Mouse (Mus musculus): ENCODE measurements around the gene Plin5.

DNA sequence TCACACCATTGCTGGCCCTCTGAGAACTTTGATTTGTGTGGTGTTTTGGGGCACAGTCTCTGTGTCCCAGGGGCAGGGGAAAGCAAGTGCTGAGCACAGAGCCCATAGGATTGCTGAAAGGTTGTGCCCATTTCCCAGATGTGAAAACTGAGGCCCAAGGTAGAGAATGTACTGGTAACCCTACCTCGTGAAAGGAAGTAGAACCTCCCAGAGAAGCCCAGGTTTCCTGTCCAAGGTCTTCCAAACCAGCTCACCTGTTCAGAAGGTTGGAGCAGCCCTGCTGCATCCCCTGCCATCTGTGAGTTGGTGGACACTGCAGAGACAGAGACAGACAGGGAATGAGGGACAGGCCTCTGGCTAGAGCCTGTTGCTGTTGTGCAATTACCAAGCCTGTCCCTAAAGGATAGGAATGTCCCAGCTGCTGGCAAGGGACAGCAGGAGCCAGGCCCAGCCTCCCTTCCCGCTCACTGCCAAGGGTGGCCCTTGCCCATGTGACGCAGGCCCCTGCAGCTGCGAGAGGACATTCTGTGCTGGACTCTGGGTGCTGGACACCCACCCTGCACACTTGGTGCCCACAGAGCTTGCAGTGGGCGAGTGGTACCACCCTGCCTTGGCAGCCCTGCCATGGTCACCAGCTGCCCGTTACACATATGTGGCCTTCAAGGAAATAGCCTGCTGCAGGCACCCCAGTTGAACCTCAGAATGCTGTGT, 8.9 kb downstream of the Plin5 start:
- no peak for TF ChIP-seq POLR2A (IDR thresholded peaks at IDR 0.05; ENCODE audit: control insufficient read depth, extremely low read depth, insufficient read depth, low read length, poor library complexity)
- TF ChIP-seq CTCF (IDR thresholded peaks at IDR 0.05; ENCODE audit: borderline replicate concordance, control insufficient read depth, extremely low read depth, insufficient read depth, low read length, poor library complexity): no peak

Data from thymus, adult 2 months (tissue).